Mouse (Mus musculus): ENCODE data around the gene Dnaic1. TPM values are rescaled to one million over a fixed set of nuclear protein-coding genes. Genes with fewer than 3 reads are reported as not detected.

Dnaic1 gene
- total and polyA plus RNA-seq, 2 experiments from 2014 or later = 2.8 to 4.9 TPM

GRCm38 (mm10) chr4:41615661-41616599 is 46.4 kb downstream of the Dnaic1 start:
- Histone ChIP-seq H3K36me3 (ENCODE audit: insufficient read depth) (no peaks in the 10 kb centered on the region), H3K27ac (ENCODE audit: low read depth, low read length) (peak overlapping the region; percentile 35; the same call in 1 of the 2 replicates), H3K27me3 (ENCODE audit: insufficient read depth, low read length) (no peaks in the 10 kb centered on the region; the same call in 1 of the 2 replicates), H3K9me3 (ENCODE audit: low read length) (no peaks in the 10 kb centered on the region), H3K4me3 (ENCODE audit: low read depth, low read length) (no peak overlapping the region), H3K9ac (no peak overlapping the region), H3K4me2 (ENCODE audit: low read depth) (no peak overlapping the region), H3K4me1 (ENCODE audit: insufficient read depth) (no peaks in the 10 kb centered on the region)
- TF ChIP-seq CTCF (IDR thresholded peaks at IDR 0.05; ENCODE audit: low read depth) = peak; percentile 36; the same call in 1 of the 2 replicates
- 38% methylated on average over 9 of the region's 9 CpGs for WGBS
- peak; percentile 85 for DNase-seq
- ATAC-seq = peak; percentile 79

GRCm38 (mm10) chr4:41618916-41619746 is 49.6 kb downstream of the Dnaic1 start:
- TF ChIP-seq CTCF (IDR thresholded peaks at IDR 0.05; ENCODE audit: low read depth) = no peak
- H3K9me3 ChIP-seq (ENCODE audit: low read length) = no peaks in the 10 kb centered on the region
- WGBS = 33% methylated on average over 12 of the region's 12 CpGs
- H3K4me2 ChIP-seq (ENCODE audit: low read depth) = no peak overlapping the region
- no peaks in the 10 kb centered on the region for H3K36me3 ChIP-seq (ENCODE audit: insufficient read depth)
- H3K27ac ChIP-seq (ENCODE audit: low read depth, low read length) = no peak overlapping the region
- DNase-seq (peak; percentile 27), ATAC-seq (0 out of 2 replicates have a peak, but pooled peaks have one; percentile 16)
- H3K4me1 ChIP-seq (ENCODE audit: insufficient read depth) = no peaks in the 10 kb centered on the region
- H3K9ac ChIP-seq = no peak overlapping the region
- no peaks in the 10 kb centered on the region; the same call in 1 of the 2 replicates for H3K27me3 ChIP-seq (ENCODE audit: insufficient read depth, low read length)
- H3K4me3 ChIP-seq (ENCODE audit: low read depth, low read length) = no peak overlapping the region

- H3K36me3 ChIP-seq (ENCODE audit: insufficient read depth) = no peaks in the 10 kb centered on the region
- 84% methylated on average over 14 of the region's 14 CpGs for WGBS
- H3K9me3 ChIP-seq (ENCODE audit: low read length) = no peaks in the 10 kb centered on the region
- no peak overlapping the region for H3K4me3 ChIP-seq (ENCODE audit: low read depth, low read length)
- no peak overlapping the region for H3K4me2 ChIP-seq (ENCODE audit: low read depth)
- H3K9ac ChIP-seq = no peak overlapping the region
- H3K27me3 ChIP-seq (ENCODE audit: insufficient read depth, low read length) = no peaks in the 10 kb centered on the region; the same call in 1 of the 2 replicates
- no peaks in the 10 kb centered on the region for H3K4me1 ChIP-seq (ENCODE audit: insufficient read depth)
- no peak overlapping the region for H3K27ac ChIP-seq (ENCODE audit: low read depth, low read length)
- DNase-seq = no peak
- no peak for ATAC-seq
- no peak for TF ChIP-seq CTCF (IDR thresholded peaks at IDR 0.05; ENCODE audit: low read depth)
Measured at GRCm38 (mm10) chr4:41622071-41622470, 52.5 kb downstream of the Dnaic1 start.

- ATAC-seq (peak; percentile 44), DNase-seq (peak; percentile 27)
- no peaks in the 10 kb centered on the region for H3K9me3 ChIP-seq (ENCODE audit: low read length)
- WGBS = 18% methylated on average over 8 of the region's 8 CpGs
- H3K4me1 ChIP-seq (ENCODE audit: insufficient read depth) = peaks cover 15% of the 10 kb centered on the region
- H3K27me3 ChIP-seq (ENCODE audit: insufficient read depth, low read length) = no peaks in the 10 kb centered on the region
- no peaks in the 10 kb centered on the region for H3K36me3 ChIP-seq (ENCODE audit: insufficient read depth)
- TF ChIP-seq CTCF (IDR thresholded peaks at IDR 0.05; ENCODE audit: low read depth) = no peak
- no peak overlapping the region for H3K9ac ChIP-seq
- H3K27ac ChIP-seq (ENCODE audit: low read depth, low read length) = no peak overlapping the region
- no peak overlapping the region for H3K4me2 ChIP-seq (ENCODE audit: low read depth)
- no peak overlapping the region for H3K4me3 ChIP-seq (ENCODE audit: low read depth, low read length)
Measured at GRCm38 (mm10) chr4:41628202-41628927, 58.8 kb downstream of the Dnaic1 start.

- H3K36me3 ChIP-seq (ENCODE audit: insufficient read depth) = no peaks in the 10 kb centered on the region
- no peak for TF ChIP-seq CTCF (IDR thresholded peaks at IDR 0.05; ENCODE audit: low read depth)
- H3K4me2 ChIP-seq (ENCODE audit: low read depth) = no peak overlapping the region
- H3K9me3 ChIP-seq (ENCODE audit: low read length) = no peaks in the 10 kb centered on the region
- H3K27me3 ChIP-seq (ENCODE audit: insufficient read depth, low read length) = no peaks in the 10 kb centered on the region
- H3K9ac ChIP-seq = no peak overlapping the region
- WGBS = 43% methylated on average over 6 of the region's 6 CpGs
- ATAC-seq = no peak
- no peak for DNase-seq
- no peak overlapping the region for H3K4me3 ChIP-seq (ENCODE audit: low read depth, low read length)
- no peak overlapping the region for H3K27ac ChIP-seq (ENCODE audit: low read depth, low read length)
- peaks cover 15% of the 10 kb centered on the region for H3K4me1 ChIP-seq (ENCODE audit: insufficient read depth)
Measured at GRCm38 (mm10) chr4:41630196-41630595, 60.6 kb downstream of the Dnaic1 start.

- Histone ChIP-seq H3K4me2 (ENCODE audit: low read depth) (no peak overlapping the region), H3K27ac (ENCODE audit: low read depth, low read length) (peak overlapping the region; percentile 66; the same call in 1 of the 2 replicates), H3K27me3 (ENCODE audit: insufficient read depth, low read length) (no peaks in the 10 kb centered on the region), H3K9me3 (ENCODE audit: low read length) (no peaks in the 10 kb centered on the region), H3K4me1 (ENCODE audit: insufficient read depth) (peaks cover 15% of the 10 kb centered on the region), H3K36me3 (ENCODE audit: insufficient read depth) (no peaks in the 10 kb centered on the region), H3K9ac (peak overlapping the region; percentile 33; the same call in 1 of the 2 replicates), H3K4me3 (ENCODE audit: low read depth, low read length) (no peak overlapping the region)
- WGBS = 4% methylated on average over 11 of the region's 11 CpGs
- peak; percentile 42 for DNase-seq
- peak; percentile 49 for ATAC-seq
- no peak for TF ChIP-seq CTCF (IDR thresholded peaks at IDR 0.05; ENCODE audit: low read depth)
Measured at GRCm38 (mm10) chr4:41631390-41631789, 61.8 kb downstream of the Dnaic1 start.

All from forebrain, postnatal 0 days (tissue).